Mouse (Mus musculus) ovary, adult 18-20 months (tissue): Measurements from ENCODE around the gene Vmn1r57.
"Not testable (repeated sequence)": the region's sequence is repeated elsewhere in the genome, so short reads cannot be mapped to it uniquely, and the experiment has no call there.

Experiments
- DNase-seq: peaks from one replicate; pipeline ENCODE4 v3.0.0; 2022; ENCODE audit warnings: low spot score, mixed read lengths

Gene Vmn1r57

GRCm38 (mm10) chr7:5218193-5218592, at the start of gene Vmn1r57:
Gene Vmn1r57, plus strand, starts transcription at chr7:5218493.
- DNase-seq = not testable (repeated sequence)

GRCm38 (mm10) chr7:5196647-5197046, 21.6 kb upstream of the Vmn1r57 start, which contains the start of gene Vmn1r56:
Gene Vmn1r56, minus strand, starts transcription at chr7:5196747.
- not testable (repeated sequence) for DNase-seq

GRCm38 (mm10) chr7:5263051-5263450, 44.8 kb downstream of the Vmn1r57 start:
- DNase-seq = no peak
